Comparison of ENCODE assay signal across 8 mouse cellular contexts in the genomic region with DNA sequence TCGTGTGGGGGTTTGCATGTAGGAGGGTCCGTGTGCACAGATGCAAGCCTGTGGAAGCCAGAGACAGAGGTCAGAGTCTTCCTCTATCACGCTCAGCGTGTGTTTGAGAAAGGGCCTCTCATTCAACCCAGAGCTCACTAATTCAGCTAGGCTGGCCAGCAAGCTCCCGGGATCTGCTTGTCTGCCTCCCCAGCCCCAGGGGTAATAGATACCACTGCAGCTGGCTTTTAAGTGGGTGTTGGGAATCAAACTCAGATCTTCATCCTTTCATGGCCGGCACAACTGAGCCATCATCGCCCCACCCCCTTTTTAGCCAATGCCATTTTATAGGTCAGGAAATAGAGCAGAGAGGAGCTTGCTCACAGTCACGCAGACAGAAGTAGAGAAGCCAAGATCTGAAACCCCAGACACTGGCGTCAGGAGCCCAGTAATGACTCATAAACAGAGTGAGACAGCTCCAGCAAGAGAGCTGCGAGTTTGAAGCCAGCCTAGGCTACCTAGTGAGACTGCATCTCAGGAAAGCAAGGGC.
A peak's percentile ranks its signal among the peaks of the same experiment; 100 is the strongest.
DNase-seq lines count a peak whose midpoint lies in the region; ATAC-seq and TF ChIP-seq lines count a peak whose summit lies in the region.

No protein-coding gene starts in this region.

- H3K9me3 ChIP-seq in forebrain, embryonic 14.5 days (replicated peaks; ENCODE audit: control insufficient read depth, low read length) = no peaks in the 10 kb centered on the region
- H3K9me3 ChIP-seq in kidney, embryonic 15.5 days (replicated peaks) = no peaks in the 10 kb centered on the region
- no peaks in the 10 kb centered on the region for H3K9me3 ChIP-seq in neural tube, embryonic 14.5 days (ENCODE audit: control insufficient read depth, low read length)

- TF ChIP-seq POLR2A in brain, embryonic 14.5 days (IDR thresholded peaks at IDR 0.05; ENCODE audit: borderline replicate concordance, extremely low read depth, insufficient read depth, insufficient read length, poor library complexity, severe bottlenecking) = peak; percentile 4; the same call in 1 of the 2 replicates

- no peak overlapping the region for H3K4me3 ChIP-seq in layer of hippocampus, adult 2 months
- H3K4me3 ChIP-seq in forebrain, embryonic 14.5 days (ENCODE audit: low read depth, low read length) = no peak overlapping the region
- H3K4me3 ChIP-seq in kidney, embryonic 15.5 days (replicated peaks) = no peak overlapping the region
- no peak overlapping the region for H3K4me3 ChIP-seq in neural tube, embryonic 14.5 days (ENCODE audit: low read depth, low read length)

- WGBS in forebrain, embryonic 14.5 days = 7% methylated on average over 10 of the region's 10 CpGs
- 19% methylated on average over 10 of the region's 10 CpGs for WGBS in kidney, embryonic 15.5 days
- 13% methylated on average over 10 of the region's 10 CpGs for WGBS in neural tube, embryonic 14.5 days

- H3K36me3 ChIP-seq in forebrain, embryonic 14.5 days (ENCODE audit: control insufficient read depth, insufficient read depth, low read length) = no peaks in the 10 kb centered on the region
- no peaks in the 10 kb centered on the region for H3K36me3 ChIP-seq in kidney, embryonic 15.5 days
- H3K36me3 ChIP-seq in neural tube, embryonic 14.5 days (ENCODE audit: control insufficient read depth, insufficient read depth, low read length) = no peaks in the 10 kb centered on the region

- H3K27me3 ChIP-seq in forebrain, embryonic 14.5 days (replicated peaks; ENCODE audit: control insufficient read depth, insufficient read depth, low read length) = no peaks in the 10 kb centered on the region
- H3K27me3 ChIP-seq in kidney, embryonic 15.5 days = no peaks in the 10 kb centered on the region
- H3K27me3 ChIP-seq in neural tube, embryonic 14.5 days (ENCODE audit: control insufficient read depth, insufficient read depth, low read length) = no peaks in the 10 kb centered on the region

- DNase-seq in layer of hippocampus, adult 2 months (ENCODE audit: low spot score in 2 of 2) = no peak
- no peak for DNase-seq in layer of hippocampus, postnatal 10 days (ENCODE audit: low spot score in 2 of 2)
- peak; percentile 80 for DNase-seq in brain, embryonic 14.5 days (ENCODE audit: low read depth)
- DNase-seq in forebrain, embryonic 14.5 days (ENCODE audit: low spot score) = peak; percentile 55
- no peak for DNase-seq in thymus, postnatal 14 days
- DNase-seq in thymus, postnatal 0 days (ENCODE audit: low spot score) = no peak

- TF ChIP-seq CTCF in layer of hippocampus, adult 2 months (conservative IDR thresholded peaks at IDR 0.05) = no peak
- TF ChIP-seq CTCF in brain, embryonic 14.5 days (IDR thresholded peaks at IDR 0.05; ENCODE audit: borderline replicate concordance, extremely low read depth, insufficient read depth, insufficient read length) = no peak

- H3K27ac ChIP-seq in layer of hippocampus, adult 2 months = peak overlapping the region; percentile 100
- peak overlapping the region; percentile 100 for H3K27ac ChIP-seq in forebrain, embryonic 14.5 days (ENCODE audit: low read depth, low read length)
- peak overlapping the region; percentile 99 for H3K27ac ChIP-seq in kidney, embryonic 15.5 days
- H3K27ac ChIP-seq in neural tube, embryonic 14.5 days (ENCODE audit: low read depth, low read length) = peak overlapping the region; percentile 98

- H3K9ac ChIP-seq in forebrain, embryonic 14.5 days (ENCODE audit: low read length) = peak overlapping the region; percentile 77; the same call in 1 of the 2 replicates
- H3K9ac ChIP-seq in kidney, embryonic 15.5 days = no peak overlapping the region
- no peak overlapping the region for H3K9ac ChIP-seq in neural tube, embryonic 14.5 days (replicated peaks; ENCODE audit: low read depth, low read length)

- peak overlapping the region; percentile 14; the same call in 1 of the 2 replicates for H3K4me2 ChIP-seq in forebrain, embryonic 14.5 days (ENCODE audit: low read length)
- no peak overlapping the region for H3K4me2 ChIP-seq in kidney, embryonic 15.5 days
- no peak overlapping the region for H3K4me2 ChIP-seq in neural tube, embryonic 14.5 days (ENCODE audit: low read depth, low read length)

- no peak for ATAC-seq in forebrain, embryonic 14.5 days
- no peak for ATAC-seq in kidney, embryonic 15.5 days (replicated peaks; ENCODE audit: low FRiP score)
- no peak for ATAC-seq in neural tube, embryonic 14.5 days (ENCODE audit: low read depth)

- H3K4me1 ChIP-seq in forebrain, embryonic 14.5 days (ENCODE audit: control insufficient read depth, insufficient read depth, low read length) = peaks cover 74% of the 10 kb centered on the region
- peaks cover 78% of the 10 kb centered on the region for H3K4me1 ChIP-seq in kidney, embryonic 15.5 days
- peaks cover 67% of the 10 kb centered on the region for H3K4me1 ChIP-seq in neural tube, embryonic 14.5 days (ENCODE audit: control insufficient read depth, insufficient read depth, low read length)

Comparison
In these comparisons a context has a peak if more than half of its experiments do, and no peak if none do; other contexts are left out.
1. DNase-seq: peak in brain, embryonic 14.5 days (single experiment) and forebrain, embryonic 14.5 days (single experiment); none in layer of hippocampus, adult 2 months (0 of 2), layer of hippocampus, postnatal 10 days (0 of 2), thymus, postnatal 14 days (single experiment) and thymus, postnatal 0 days (single experiment).
2. Peak in every context shown above with its lines, with median percentiles within 50 percentile points of each other: H3K27ac ChIP-seq.